Mouse (Mus musculus): ENCODE measurements around the gene Yars. TPM values are rescaled to one million over a fixed set of nuclear protein-coding genes. Genes with fewer than 3 reads are reported as not detected.

Gene Yars
- total RNA-seq (2021): 10 to 100 TPM; 84.8 to 98.6 TPM
- polyA plus RNA-seq (2012; rRNA removed): 7.2 and 11.2 TPM in 2 replicates
- long read RNA-seq, transcript Yars-201 (13 exons, 2,909 nt): major isoform, 94 of 116 reads
- long read RNA-seq, partial matches to known transcripts: 16 of 116 reads
- long read RNA-seq, other reads (novel, unspliced or antisense): 5 of 116 reads

DNA sequence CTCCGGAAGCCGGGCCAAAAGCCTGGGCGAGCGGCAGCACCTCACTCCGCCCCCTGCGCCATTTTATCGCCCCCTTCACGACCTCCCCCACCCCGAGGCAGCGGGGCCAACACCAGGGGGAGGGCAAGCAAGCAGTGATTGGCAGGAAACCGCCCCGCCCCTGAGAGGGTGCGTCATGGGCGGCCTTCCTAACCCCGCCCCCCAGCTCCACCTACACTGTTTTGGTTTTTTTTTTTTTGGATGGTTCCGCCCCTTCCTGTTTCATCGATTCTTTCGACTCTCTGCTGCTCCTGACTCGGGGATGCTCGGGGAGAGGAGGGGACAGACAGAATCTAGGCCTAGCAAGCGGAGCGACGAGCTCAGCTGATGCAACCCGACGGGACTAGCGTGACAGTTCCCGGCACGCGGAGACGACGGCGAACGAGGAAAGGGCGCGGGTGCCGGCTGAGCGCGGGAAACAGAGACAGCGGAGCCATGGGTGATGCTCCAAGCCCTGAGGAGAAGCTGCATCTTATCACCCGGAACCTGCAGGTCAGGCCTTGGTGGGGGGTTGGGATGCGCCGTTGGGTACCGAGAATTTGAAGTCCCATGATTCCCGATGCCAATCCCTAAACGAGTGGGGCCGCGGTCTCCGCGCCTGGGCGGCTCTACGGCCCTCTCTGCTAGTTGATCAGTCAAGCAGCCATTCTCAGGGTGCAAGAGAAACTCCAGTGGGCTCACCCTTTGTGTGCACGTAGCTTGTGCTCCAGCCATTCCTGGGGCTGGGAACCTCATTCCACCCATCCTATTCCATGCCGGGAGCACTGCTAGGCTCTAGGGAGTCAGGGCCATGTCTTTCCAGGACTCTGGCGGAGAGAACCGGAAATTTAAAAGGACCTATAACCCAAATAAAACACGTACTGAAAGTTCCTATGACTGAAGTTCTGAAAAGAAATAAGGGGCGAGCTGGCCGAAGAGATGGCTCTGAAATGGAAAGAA lies at the start of gene Yars, which contains the start of gene S100pbp:
TSS of gene Yars (plus strand) at position 219 of the 978 bp plus-strand sequence.
TSS of gene S100pbp (minus strand) at position 186 of the 978 bp plus-strand sequence.
- peak; percentile 98 for DNase-seq

DNA sequence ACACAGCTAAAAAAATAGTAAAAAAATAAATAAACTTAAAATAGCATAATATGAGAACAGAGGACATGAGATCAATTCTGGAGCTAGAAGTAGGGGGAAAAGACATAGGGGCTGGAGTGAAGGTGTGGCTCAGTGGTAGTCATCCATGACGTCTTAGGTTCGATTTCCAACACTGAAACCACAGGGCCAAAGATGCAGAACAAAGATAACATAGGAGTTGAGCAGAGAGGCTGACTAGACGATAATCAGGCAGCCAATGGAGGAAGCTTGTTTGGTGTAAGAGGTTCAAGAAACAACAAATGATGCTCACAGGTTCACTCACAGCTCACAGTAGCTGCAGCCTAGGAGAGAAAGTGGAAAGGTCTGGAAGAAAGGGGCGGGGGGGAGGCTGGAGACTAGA lies 48.8 kb upstream of the Yars start:
- DNase-seq: no peak

DNA sequence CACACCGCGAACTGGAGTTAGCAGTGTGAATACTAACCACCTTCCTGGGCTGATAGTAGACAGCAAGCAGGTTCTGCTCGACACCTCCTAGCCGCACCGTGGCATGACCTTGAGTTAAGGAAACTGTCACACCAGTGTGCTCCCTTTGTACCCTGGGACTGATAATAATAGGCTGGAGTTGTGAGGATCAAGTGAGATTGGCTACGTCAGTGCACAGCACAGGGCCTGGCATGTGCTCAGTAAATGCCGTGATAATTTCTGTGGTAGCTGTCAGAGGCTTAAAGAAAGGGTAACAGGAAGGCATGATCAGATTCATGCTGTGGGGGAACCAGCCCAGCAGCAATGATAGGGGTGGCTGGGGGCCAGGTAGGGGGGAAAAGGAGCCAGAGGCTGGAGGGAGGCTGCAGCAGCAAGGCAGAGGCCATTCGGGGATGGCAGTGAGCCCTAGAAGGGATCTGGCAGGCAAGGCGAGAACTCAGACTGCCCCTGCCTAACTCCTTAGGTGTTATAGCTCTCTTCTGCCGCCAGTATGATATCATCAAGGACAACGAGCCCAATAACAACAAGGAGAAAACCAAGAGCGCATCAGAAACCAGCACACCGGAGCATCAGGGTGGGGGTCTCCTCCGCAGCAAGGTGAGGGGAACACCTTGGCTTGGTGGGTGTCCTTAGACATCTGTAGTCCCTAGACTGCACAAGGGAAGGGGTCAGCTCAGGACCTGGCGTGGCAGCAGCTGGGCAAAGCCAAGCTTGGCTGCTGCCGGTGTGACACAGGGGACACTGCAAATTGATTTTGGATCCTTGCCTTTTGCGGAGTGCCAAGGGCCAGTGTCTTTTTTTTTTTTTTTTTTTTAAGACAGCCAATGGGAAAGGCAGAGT lies 47.8 kb upstream of the Yars start:
- DNase-seq: peak; percentile 31

DNA sequence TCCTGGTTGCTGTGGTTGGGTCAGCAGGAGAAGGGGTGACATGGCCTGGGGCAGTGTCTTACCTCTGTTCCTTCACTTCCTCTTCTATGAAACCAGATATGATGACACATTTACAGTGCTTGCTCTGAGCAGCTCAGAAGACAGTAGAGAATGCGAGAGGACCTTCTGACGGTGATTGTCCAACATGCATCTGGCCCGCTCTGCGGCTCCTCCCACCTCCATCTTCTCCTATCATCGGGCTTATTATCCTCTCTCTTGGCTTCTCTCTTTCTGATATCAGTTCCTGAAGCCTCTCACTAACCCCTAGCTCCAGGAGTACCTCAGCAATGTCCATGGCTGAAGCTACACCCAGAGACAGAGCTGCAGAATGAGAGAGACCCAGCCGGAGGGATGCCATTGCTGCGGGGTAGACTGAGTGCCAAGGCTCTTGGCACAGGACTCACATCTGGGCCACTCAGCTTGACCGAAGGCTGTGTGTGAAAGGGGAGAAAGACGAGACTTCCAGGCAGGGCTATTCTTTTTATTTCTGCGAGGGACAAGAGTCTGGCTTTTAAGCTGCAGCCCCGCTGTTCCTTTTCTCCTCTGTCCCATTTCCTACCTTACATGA lies 47.0 kb upstream of the Yars start:
- DNase-seq: no peak

DNA sequence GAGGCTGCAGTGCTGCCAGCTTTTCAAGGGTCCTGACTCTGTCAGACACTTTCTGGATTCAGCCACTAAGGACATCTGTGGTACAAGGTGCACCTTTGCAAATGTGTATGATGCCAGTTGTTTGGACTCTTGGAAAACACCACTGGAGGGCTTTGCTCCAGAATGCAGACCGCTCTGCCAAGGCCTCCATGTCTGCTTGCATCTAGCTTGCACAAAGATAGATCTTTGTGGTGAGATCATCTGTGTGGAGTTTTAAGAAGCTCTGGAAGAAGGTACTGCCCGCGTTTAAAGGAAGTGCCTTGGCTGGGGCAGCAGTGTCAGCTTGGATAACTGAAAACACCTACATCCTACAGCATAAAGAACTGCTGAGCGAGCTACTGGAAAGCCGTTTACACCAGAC lies 46.1 kb upstream of the Yars start:
- no peak for DNase-seq

DNA sequence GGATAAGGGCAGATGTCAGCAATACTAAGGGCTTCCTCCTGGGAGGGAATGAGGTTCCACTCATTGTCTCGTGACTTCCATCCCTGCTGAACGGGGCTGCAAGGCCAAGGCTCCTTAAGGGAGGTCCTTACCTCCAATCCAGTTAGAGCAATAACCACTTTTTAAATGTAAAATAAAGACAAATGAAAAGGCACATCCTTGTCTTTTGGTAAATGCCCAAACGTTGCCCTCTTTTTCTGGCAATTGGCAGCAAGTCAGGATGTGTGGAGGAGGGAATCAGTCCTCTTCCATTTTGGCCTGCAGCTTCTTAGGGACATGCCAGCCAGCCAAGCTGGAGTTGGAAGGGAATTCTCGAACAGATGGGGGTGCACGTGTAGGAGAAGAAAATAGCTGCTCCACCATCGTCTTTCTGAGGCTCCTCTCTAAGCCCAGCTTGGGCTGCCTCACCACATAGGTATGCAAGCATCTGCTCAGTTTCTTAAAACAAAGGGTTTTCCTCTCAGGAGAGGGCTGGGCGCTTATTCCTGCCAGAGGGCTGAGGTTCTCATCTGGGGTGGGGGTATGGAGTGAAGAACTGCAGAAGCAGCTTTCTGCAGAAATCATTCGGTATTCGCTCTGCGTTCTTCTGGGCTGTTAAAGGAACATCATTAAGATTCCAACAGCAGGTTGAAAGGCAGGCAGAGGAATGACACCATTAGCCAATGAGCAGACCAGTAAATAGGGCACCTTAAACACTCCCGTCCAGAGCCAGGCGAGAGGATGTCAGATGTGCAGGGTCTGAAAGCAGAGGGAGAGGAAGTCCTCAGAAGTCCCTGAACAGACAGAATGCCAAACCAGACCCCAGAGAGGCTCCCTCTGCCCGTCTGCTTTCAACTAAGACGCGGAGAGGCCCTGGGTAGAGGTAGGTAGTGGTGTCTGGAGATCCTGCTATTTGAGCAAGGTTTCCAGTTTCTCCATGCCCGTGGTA lies 44.9 kb upstream of the Yars start:
- no peak for DNase-seq

DNA sequence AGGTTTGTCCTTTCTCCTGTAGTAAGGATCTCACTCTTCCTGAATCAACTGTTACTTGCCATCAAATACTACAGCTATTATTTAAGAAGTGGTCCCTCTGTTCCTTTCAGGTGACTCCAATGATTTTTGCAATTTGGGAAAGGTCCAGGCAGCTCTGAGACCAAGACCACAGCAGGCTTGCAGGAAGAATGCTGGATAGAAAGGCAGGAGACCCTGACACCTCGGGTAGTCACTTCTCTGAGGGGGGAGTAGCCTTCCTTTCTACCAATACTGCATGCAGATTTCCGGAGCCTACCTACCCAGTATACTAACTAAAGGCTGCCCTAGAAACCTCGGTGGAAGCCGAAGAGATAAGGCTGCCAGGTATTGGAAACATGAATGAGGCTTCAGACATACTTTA lies 44.1 kb upstream of the Yars start:
- DNase-seq: no peak

DNA sequence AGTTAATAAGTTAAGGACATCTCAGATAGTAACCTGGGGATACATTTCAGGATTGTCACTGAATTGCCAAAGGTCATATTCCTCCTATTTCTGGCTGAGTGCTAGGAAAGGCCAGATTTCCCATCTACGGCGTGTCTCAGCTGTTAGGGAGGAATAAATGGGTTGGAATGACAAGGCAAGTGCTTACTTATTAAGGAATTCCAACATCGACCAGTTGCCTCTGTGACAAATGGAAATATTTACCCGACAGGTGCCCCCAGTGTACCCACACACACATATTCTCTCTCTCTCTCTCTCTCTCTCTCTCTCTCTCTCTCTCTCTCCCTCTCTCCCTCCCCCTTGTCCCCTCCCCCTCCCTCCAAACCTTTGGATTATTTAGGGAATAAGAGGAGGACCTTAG lies 43.6 kb upstream of the Yars start:
- no peak for DNase-seq

DNA sequence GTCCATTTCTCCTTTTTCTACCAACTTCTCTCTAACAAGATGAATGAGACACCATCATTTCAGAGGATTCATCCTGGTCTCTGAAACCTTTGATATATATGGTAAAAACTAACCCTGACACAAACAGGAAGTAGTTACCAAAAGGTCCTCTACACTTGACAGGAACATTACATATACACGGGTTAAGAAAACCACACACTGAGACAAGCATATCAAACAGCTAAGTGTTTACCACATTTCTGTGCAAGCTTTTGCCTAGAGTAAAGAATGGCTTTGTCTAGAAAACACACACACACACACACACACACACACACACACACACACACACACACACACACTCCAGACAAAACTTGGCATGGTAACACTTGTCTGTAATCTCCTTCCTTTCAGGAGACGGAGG lies 43.2 kb upstream of the Yars start:
- DNase-seq: no peak

DNA sequence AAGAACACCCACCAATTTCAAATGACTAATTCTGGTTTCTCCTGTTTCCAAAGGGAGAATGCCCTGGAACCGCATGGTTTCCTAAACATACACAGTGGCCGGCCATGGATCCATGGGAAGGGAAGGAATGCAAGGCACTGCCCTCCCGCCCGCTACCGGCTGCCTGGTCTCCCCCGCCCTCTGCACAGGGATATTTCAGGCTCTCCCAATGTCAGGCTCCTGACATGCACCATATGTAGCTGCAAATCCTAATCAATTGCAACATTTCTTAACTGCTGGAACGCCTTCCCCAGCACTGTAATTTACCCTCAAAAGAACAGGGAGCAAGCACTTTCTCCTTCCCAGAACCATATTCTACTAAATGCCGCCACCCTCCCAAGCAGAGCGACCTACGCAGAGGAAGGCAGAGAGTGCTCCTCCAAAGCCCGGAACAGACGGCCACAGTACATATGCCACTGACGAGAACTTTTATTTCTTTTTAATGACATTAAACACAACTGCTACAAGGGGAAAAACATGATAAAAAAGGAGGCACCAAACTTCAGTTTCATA lies 41.9 kb upstream of the Yars start:
- no peak for DNase-seq

DNA sequence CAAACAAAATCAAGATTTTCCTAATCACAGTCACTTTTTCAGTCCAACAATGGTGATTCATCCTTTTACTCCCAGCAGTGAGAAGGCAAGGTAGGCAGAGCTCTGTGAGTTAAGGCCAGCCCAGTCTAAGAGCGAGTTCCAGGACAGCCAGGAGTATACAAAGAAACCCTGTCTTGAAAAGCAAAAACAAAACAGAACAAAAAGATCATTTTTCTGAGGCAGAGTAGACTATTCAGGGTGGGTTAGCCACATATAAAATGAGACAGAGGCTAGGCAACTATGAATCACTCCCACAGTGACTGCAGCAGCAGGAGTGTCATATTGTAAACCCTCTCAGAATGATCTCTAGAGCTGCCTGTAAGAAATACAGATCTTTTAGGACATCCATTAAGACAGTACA lies 40.2 kb upstream of the Yars start:
- no peak for DNase-seq

DNA sequence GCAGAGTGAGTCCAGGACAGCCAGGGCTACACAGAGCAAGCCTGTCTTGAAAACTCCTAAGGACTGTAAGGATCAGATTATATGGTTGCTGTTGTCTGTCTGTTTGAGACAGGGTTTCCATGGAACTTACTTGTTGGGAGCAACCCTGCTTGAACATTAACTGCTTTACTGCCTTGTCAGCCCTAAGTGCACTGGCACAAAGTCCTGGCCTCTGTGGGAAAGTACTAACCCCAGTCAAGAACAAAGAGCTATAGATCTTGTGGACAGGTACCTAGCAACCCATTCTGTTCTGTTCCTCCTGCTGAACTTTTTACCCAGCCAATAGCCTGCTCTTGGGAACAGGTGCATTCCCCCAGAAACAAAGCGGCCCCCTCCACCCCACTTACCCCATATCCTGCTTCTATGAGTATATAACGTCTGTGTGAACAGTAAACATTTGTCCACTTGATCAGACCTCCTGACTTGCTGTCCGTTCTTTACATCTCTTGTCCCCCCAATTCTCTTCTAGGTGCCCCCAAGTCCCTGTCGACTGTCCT lies 38.2 kb upstream of the Yars start:
- DNase-seq: no peak

DNA sequence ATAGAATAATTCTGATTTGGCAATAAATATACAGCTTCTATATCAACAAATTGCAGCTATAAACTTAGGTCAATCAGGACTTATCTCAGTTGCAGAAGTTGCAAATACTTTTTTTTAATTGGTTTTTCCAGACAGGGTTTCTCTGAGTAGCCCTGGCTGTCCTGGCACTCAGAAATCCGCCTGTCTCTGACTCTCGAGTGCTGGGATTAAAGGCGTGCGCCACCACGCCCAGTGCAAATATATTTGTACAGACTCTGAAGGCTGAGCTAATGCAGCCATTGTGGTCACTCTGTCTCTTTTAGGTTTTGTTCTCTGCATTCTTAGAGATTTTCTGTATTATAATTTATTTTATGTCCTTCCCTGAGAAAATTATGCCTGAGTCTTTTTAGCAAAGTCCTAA lies 32.0 kb upstream of the Yars start:
- DNase-seq: no peak

DNA sequence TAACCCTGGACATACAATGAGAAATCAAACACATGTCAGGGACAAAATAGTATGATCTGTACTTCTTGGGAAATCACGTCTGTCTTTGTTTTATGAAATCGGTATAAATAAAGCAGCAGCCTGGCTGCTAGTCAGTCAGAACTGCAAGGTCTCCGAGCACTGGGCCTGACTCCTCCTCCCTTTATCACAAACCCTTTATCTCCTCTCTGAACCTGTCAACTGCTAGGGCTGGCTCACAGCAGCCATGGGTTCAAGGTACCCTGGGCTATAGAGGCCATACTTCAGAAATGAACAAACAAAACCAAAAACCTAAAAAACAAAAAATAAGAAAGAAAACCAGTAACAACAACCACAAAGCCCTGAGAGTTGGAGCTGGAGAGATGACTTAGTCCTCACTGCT lies 31.0 kb upstream of the Yars start:
- DNase-seq: peak; percentile 56

DNA sequence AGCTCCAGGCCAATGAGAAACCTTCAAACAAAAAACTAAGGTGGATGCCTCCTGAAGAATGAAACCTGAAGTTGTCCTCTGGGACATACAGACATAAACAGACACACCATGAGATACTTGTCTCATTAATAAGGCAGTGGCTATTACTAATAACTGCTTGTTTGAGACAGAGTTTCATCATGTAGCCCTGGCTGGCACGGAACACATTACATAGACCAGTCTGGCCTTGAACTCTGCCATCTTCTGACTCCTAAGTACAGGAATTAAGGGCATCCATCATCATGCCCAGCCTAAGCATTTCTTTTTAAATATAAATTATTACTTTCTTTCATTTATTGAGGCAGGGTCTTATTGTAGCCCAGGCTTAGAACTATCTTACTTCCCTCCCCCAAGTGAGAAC lies 28.5 kb upstream of the Yars start:
- peak; percentile 67 for DNase-seq

DNA sequence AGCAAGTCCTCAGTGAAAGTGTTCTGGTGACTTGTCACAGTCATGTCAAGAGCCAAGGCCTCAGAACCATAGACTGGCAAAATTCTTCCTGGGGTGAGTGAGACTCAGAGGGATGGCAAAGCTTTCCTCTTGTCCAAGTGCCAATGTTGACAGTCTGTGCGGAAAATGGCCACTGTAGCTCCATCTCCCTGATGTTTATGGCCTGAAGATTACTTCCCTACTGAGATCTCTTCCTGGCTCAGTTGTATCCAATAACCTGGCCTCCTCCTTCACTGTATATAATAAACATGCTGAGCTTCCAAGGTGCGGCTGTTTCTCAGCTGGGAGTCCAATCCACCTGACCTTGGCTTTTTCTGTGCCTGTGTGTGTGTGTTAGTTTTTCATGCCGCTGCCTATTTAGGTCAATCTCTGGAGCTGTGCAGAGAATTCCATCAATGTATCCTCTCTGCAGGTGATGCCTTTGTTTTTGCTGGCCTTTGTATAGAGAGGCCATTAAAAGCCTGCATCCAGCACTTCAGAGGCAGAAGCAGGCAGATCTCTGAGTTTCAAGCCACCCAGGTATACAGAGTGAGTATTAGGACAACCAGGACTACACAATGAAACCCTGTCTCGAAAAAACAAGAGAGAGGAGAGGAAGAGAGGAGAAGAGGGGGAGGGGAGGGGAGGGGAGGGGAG lies 27.8 kb upstream of the Yars start:
- DNase-seq: peak; percentile 49

DNA sequence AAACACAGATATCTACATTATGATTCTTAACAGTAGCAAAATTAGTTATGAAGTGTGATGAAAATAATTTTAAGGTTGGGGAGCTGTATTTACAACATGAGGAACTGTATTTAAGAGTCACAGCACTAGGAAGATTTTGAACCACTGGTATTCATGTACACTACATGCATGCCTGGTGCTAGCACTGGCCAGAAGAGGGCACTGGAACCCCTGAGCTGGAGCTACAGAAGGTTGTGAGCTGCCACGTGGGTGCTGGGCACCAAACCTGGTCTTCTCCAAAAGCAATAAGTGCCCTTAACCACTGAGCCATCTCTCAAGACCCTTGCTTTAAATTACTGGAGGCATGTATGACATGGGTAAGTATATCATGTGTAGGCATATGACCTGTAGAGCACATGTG lies 17.0 kb upstream of the Yars start:
- DNase-seq: no peak

DNA sequence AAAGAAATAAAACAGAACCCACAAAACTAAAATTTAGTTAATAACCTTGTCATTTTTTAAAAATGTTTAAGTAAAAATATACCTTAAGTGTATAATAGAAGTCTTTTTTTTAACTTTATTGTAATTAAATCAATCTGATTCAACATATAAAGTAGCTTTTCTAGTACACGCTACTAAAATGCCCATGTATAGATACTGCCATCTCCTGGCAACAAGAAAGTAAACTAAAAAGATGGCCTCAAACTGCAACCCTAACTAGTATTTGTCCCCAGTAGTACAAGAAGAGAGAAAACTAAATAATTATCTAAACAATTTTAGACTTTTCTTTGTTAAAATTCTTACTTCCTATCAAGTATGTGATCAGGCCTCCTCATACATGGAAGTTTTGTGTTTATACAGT lies 10.0 kb upstream of the Yars start:
- no peak for DNase-seq

DNA sequence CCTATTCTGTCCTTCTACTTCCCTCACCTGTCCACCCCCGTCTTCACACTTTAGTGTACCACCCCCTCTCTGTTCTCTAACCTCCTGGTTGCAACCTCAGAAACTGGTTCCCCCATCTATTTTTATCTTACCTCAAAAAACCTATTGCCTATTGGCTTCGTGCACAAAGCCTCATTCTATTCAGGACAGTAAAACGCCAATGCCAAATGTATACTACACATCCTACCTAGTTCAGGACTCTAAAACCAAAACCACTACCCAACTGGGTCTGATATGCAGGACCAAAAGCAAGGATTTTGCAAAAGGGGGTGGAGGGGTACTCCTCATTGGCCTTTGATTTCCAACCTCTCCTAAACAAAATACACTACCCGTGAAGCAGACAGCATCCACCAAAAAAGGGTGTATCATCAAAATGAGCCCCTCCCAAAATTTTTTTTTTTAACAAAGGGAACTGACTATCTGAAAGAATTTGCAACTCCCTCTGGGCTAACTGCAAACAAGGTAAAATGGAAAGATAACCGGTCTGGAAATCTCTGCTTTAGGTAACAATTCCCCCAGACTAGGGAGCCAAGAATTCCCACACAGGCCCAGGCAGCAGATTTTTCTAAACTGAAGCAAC lies 1.4 kb upstream of the Yars start:
- no peak for DNase-seq
